Mouse (Mus musculus) kidney, adult 11 months (tissue): ENCODE data around the gene Map4k2.

Experiments used
- DNase-seq: peaks from one replicate; pipeline ENCODE4 v3.0.0; 2022

Map4k2 gene

GRCm38 (mm10) chr19:6347615-6348014 lies 6.7 kb downstream of the Map4k2 start:
- DNase-seq = no peak

GRCm38 (mm10) chr19:6348717-6349116 lies 7.8 kb downstream of the Map4k2 start:
- DNase-seq = no peak

GRCm38 (mm10) chr19:6349215-6349983 lies 8.5 kb downstream of the Map4k2 start:
- peak; percentile 58 for DNase-seq

- DNase-seq = no peak
These were observed 10.6 kb downstream of the Map4k2 start for GRCm38 (mm10) chr19:6351431-6352106.

DNA sequence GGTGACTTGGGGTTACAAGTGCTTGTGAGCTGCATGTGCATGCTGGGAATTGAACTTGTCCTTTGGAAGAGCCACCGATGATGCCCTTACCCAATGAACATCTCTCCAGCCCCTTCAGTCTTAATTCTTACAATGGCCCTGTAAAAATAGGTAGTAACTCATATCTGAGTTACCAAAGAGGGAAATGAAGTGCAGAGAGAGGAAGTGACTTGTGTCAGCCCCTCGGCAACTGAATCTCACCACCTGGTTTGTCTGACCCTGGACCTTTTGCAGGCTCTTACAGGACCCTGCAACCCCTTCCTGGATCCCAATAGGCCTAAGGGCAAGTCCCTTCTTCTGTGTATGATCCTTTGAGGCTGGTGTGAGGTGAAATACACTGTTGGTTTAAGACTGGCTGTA lies 11.2 kb downstream of the Map4k2 start:
- DNase-seq = no peak

- DNase-seq = no peak
These were observed 13.1 kb downstream of the Map4k2 start for GRCm38 (mm10) chr19:6354030-6354429.

- no peak for DNase-seq
These were observed 20.4 kb downstream of the Map4k2 start for GRCm38 (mm10) chr19:6361291-6361690.

- DNase-seq = no peak
These were observed 22.1 kb downstream of the Map4k2 start for GRCm38 (mm10) chr19:6363091-6363410.

GRCm38 (mm10) chr19:6363411-6364240 lies 22.7 kb downstream of the Map4k2 start, which contains the start of gene Sf1:
Gene Sf1 (plus strand): TSS chr19:6363690.
- peak; percentile 100 for DNase-seq

DNA sequence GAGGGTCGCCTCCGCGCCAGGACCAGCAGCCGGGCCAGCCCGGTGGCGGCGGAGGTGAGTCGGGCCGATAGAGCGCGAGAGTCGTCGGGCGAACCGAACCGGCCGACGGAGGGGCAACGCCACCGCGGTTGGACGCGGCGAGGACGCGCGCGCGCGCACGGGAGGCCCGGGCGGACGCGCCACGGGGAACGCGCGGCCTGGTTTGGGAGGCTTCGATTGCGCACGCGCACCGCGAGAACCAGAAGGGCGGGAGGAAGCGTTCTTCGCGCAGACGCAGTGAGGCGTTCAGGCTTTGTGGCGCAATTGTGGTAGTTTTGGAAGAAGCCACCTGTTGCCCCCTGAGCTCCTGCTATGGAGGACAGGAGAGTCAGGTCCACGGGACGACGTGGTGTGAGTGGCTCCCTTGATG lies 23.4 kb downstream of the Map4k2 start:
- peak; percentile 90 for DNase-seq

- DNase-seq = no peak
These were observed 23.9 kb downstream of the Map4k2 start for GRCm38 (mm10) chr19:6364842-6365241.

- no peak for DNase-seq
These were observed 29.2 kb downstream of the Map4k2 start for GRCm38 (mm10) chr19:6370175-6370574.

DNA sequence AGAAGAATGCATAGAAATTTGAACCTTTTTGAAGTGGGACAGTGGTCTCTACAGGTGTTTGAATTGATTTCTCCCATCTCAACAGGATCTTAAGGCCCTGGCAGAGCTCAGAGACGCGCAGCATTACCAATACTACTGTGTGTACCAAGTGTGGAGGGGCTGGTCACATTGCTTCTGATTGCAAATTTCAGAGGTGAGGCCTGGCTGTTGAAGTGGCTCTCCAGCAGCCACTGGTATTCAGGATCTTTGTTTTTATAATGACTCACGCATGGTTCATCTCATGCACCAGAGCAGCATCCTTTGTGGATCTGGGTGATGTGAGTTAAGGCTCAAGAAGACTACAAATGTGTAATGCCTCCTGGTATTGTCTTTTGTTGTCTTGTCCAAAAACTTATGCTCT lies 31.5 kb downstream of the Map4k2 start:
- DNase-seq = no peak

GRCm38 (mm10) chr19:6373539-6374400 lies 32.8 kb downstream of the Map4k2 start:
- DNase-seq = peak; percentile 49

DNA sequence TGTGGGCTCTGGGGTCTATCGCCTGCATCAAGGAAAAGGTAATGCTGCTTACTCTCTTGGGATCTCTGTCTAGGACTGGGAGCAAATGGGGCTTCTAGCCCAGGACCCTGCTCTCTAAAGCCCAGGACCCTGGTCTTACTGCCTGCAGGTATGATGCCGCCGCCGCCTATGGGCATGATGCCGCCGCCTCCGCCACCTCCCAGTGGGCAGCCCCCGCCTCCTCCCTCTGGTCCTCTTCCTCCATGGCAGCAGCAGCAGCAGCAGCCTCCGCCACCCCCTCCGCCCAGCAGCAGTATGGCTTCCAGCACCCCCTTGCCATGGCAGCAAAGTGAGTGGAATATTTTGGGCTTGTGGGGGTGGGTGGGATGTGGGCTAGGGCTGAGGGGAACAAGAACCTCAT lies 33.6 kb downstream of the Map4k2 start:
- DNase-seq = no peak

- DNase-seq = no peak
These were observed 34.7 kb downstream of the Map4k2 start for GRCm38 (mm10) chr19:6375423-6376254.

DNA sequence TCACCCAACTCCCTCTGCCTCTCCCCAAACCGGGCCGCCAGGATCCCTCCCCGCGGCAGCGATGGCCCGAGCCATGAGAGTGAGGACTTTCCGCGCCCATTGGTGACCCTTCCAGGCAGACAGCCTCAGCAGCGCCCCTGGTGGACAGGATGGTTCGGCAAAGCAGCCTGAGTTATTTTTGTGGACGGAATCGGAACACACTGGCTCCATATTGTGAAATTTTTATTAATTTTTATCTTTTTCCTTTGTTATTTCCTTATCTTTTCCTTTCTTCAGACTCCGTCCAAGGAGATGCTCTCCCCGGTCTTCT lies 35.3 kb downstream of the Map4k2 start:
- DNase-seq = no peak

- no peak for DNase-seq
These were observed 35.7 kb downstream of the Map4k2 start for GRCm38 (mm10) chr19:6376643-6377042.

GRCm38 (mm10) chr19:6377327-6378040 lies 36.5 kb downstream of the Map4k2 start:
- DNase-seq = no peak

- no peak for DNase-seq
These were observed 39.7 kb downstream of the Map4k2 start for GRCm38 (mm10) chr19:6380411-6381166.
